Mouse (Mus musculus) granulocyte monocyte progenitor cell, adult 5-6 weeks (primary cell): ENCODE measurements around the gene Bbs9. TPM values are rescaled to one million over a fixed set of nuclear protein-coding genes. Genes with fewer than 3 reads are reported as not detected.

ENCODE experiments used
- ATAC-seq: replicated peaks from 2 replicates; pipeline ENCODE4 v1.8.0; 2016; ENCODE audit warnings: mild to moderate bottlenecking, moderate TSS enrichment, inconsistent platforms; ENCODE audit not compliant: poor library complexity, severe bottlenecking
- total RNA-seq, 2 experiments: library from RNA; stranded (forward) in 1 of 2; stranded (reverse) in 1 of 2; fragments of 200-712, 200-1000 nt in 1 of 2; fragments of >200 nt in 1 of 2; fragmentation: Nextera tagmentation in 1 of 2; gene quantifications; 2 replicates each; pipeline ENCODE4 v1.2.3; 2014 to 2017

Bbs9 gene
- total RNA-seq, 2 experiments from 2014 or later, result 18.4 to 20.5 TPM

GRCm38 (mm10) chr9:22530734-22531489, 55.4 kb downstream of the Bbs9 start:
- ATAC-seq, result no peak; the same call in 1 of the 2 replicates

GRCm38 (mm10) chr9:22532112-22532511, 56.6 kb downstream of the Bbs9 start:
- ATAC-seq, result no peak

DNA sequence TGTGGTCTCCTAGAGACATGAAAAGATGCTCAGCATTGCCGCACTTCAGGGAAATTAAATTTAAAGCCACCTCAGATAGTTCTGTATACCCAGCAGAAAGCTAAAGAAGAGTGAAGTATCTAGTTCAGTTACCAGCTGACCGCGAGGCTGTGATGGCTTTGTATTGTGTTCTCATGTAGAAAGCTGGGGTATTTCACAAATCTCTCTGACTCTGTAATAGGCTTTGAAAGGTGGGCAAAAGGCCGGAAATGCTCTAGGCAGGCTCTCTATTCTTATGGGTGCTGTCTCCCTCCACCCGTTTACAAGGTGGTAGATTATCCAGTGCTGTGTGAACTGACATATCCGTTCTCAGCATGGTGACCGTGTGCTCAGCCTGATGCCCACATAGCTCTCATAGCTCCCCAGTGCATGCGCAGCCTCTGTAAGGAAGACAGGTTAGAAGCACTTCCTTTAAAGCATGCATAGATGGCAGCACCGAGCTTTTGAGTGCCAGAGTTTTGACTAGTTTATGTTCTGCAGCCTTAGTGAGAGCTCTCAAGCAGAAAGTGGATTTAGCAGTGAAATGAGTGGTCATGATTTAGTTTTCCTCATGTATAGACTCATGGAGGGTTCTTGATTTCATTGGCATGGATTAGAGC, 57.4 kb downstream of the Bbs9 start:
- ATAC-seq, result no peak; the same call in 1 of the 2 replicates

- ATAC-seq, result no peak
These were observed 62.4 kb downstream of the Bbs9 start for GRCm38 (mm10) chr9:22537767-22538373.

DNA sequence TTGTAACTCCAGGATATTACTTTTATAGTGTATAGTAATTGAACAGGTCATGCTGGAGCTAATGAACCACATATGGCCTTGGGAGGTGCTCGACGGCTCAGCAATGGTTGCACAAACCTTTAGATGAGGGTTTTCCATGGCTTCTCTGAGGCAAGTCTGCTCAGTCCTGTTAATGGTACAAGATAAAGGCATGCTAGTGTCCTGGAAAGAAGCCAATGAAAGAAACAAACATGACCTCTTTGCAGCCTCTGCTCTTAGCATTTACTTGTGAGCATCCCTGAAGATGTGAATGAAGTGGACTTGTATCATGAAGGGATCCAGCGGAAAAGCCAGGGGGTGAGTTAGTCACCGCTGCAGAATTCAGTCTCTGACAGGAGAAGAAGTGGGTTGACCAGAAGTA, 64.0 kb downstream of the Bbs9 start:
- ATAC-seq, result no peak

DNA sequence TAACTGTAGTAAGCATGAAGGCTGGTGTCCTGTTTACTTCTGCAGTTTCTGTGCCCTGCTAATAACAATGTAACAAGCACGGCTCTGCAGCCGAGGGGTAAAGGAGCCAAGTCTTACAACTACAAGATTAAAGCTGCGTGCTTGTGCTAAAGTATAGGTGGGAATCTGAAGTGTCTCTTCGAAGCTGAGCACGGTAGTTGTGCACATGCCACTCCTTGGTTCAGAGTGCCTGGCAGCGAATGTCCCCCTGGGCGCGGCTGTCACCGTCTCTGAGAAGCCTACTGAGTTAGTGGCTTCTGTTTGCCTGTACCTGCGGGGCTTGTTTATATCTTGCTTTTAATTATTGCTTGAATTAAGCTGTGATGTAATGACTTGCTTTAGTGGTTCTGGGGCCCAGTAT, 65.6 kb downstream of the Bbs9 start:
- ATAC-seq, result no peak

- ATAC-seq, result no peak
These were observed 68.0 kb downstream of the Bbs9 start for GRCm38 (mm10) chr9:22543467-22543866.

DNA sequence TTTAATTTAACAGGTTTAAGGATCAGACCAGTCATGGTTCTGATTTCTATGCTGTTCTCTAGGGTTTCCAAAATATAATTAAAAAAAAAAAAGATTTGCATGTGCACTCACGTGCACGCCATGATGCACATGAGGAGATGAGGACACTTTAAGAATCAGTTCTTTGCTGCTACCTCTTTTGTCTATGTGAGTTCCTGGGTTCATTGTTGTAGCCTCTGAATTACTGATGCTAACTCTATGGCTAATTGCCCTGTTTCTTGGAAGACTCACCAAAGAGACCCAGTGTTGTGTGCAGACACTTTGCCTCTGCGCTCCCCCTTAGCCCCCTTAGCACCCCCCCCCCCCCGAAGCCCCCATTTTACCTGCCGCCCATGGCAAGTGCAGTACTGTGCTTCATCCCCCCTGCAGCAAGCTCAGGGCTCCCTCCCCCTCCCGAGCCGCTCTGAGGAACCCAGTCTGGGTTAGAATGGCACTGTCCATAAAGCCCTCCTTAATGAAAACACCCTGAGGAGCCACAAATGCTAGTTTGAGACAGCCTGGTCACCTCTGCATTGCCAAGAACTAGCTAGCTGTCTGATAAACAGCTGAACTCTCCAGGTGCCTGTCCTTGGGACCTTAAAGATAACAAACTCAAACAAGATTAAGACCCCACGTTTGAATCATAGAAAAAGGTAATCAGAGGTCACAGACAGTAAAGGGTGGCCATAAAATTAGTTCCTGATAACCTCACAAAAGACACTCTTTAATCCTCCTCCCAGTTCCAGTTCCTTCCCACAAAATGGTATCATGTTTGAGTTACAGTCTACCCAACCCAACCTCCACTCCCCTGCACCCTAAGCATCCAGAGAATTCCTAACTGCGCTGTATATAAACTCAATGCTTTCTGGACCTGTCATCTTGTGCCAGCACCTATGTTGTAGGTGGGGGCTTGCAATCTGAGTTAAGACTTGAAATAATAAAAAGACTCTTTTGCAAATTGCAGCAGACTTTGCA, 69.1 kb downstream of the Bbs9 start:
- no peak for ATAC-seq

GRCm38 (mm10) chr9:22551273-22551672, 75.8 kb downstream of the Bbs9 start:
- ATAC-seq, result no peak

DNA sequence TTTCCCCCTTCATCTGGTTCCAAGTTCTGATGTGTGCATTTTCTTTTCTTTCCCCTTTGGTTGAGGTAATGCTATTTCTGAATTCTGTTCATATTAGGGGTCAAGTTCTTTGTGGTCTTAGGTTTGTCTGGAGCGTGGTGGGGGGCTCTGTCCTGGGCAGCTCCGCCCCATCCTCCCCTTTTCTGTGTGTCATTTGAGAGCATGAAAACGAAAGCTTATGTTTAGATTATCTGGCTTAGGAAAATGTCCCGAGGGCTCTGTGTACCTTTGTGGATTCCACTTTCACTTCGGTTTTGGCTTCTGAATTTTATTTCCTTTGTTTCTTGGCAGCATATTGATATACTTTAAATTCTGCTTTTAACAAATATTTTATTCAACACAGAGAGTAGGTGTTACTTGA, 80.6 kb downstream of the Bbs9 start:
- ATAC-seq, result no peak

DNA sequence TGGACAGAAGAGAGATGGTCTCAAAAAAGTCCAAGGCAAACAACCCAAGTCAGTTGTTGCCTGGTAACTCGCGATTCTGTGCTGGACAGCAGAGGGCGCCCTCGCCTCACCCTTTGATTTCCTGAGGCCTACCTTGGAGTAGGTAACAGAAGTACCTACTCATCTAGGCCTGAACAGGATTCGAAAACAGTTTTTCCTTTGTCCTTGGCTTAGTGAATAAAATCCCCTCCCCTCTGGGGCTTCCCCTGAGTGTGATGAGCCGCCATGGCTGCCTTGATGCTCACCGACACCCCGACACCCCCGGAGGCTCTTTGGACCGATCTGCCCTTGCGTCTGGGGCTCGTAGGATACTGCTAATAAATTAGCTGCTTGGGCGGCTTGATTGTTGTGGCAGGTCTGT, 82.0 kb downstream of the Bbs9 start:
- peak; percentile 40; the same call in 1 of the 2 replicates for ATAC-seq

GRCm38 (mm10) chr9:22563612-22564347, 88.3 kb downstream of the Bbs9 start:
- ATAC-seq, result no peak

GRCm38 (mm10) chr9:22567726-22568125, 92.2 kb downstream of the Bbs9 start:
- ATAC-seq, result no peak

- no peak for ATAC-seq
These were observed 101.1 kb downstream of the Bbs9 start for GRCm38 (mm10) chr9:22576426-22577139.

DNA sequence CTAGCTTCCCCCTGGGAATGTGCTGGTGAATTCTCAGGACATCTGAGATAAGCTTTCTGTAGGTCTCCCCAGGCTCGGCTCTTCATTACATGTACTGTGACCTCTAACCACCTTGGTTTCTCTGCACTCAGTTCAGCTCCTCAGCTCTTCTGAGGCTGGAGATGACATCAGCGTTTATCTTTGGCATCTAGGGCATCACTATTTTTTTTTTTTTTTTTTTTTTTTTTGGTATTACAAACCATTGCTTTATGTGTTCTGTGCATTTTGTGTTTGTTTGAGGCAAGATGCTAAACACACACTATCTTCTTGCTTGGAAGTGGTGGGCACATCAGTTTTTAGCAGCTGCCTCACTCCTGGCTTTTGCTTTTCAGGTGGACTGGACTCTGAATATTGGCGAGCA, 102.8 kb downstream of the Bbs9 start:
- ATAC-seq, result no peak

DNA sequence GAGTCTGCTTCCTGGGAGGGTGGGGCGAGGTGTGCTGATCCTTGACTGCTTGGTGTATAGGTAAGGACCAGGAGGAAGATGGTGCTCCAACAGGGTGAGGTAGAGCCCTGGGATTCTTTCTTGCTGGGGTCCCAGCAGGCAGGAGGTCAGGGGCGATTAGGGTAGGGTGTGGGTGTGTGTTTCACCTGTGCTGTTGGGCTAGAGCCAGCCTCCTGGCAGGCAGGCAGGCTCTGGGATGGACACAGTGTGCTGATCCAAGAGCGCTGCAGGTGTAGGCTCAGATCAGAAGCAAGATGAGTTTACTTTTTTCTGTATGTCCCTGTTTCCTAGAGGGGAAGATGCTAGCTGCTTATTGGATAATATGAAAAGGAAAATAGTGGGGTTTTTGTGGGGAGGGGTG, 108.7 kb downstream of the Bbs9 start:
- no peak for ATAC-seq

- no peak for ATAC-seq
These were observed 117.5 kb downstream of the Bbs9 start for GRCm38 (mm10) chr9:22593032-22593431.

GRCm38 (mm10) chr9:22596650-22597049, 121.1 kb downstream of the Bbs9 start:
- no peak for ATAC-seq

GRCm38 (mm10) chr9:22613271-22613824, 137.8 kb downstream of the Bbs9 start:
- ATAC-seq, result no peak
